Mouse (Mus musculus): ENCODE measurements at regions not wholly inside any gene's neighbourhood (a gene's known extent, or its start where the extent isn't known, plus 50 kb on each side); places are given as distances from the start of the nearest gene placed in this dataset.

DNA sequence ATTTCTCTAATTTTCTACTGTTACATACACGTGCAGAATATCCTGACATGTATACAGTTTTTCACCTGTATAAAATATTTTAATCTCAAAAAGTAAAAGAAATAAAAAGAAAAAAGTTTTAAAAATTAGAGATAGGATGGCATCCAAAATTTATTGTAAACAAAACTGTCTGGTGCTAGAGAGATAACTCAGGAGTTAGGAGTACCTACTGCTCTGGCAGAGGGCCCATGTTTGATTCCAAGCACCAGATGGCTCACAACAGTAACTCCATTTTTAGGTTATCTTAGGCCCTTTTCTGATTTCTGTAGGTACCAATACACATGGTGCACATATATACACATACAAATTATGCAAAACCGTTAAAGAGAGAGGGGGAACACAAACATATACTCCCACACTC lies 320.0 kb upstream of the Klhl1 start:
- H3K4me1 ChIP-seq (replicated peaks), result no peaks in the 10 kb centered on the region
- no peak overlapping the region for H3K27ac ChIP-seq (replicated peaks)
- no peak overlapping the region for H3K9ac ChIP-seq
- no peak for ATAC-seq (ENCODE audit: low FRiP score, low read depth)
- H3K4me3 ChIP-seq, result no peak overlapping the region
- no peak overlapping the region for H3K4me2 ChIP-seq
- no peaks in the 10 kb centered on the region for H3K9me3 ChIP-seq
- no peaks in the 10 kb centered on the region for H3K36me3 ChIP-seq
- WGBS, result 88% methylated on average over 2 of the region's 2 CpGs
- H3K27me3 ChIP-seq, result no peaks in the 10 kb centered on the region

DNA sequence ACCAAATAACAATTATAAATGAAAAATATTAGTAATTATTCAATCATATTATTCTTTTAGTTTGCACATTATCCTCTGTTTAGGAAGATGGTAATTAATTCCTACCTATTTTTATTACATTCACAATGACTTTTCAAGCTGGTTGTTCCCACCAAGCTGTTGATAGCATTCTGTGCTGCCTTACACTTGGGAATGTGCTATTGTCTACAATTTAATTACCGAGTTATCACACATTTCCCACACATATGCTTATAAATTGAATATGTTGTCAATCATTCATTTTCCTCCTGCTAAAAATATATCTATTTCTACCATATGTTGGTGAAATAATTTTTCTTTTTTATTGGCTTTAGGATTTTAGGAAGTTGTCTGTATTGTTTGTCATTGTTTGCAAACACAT lies 306.2 kb upstream of the Klhl1 start:
- Histone ChIP-seq H3K4me3 (no peak overlapping the region), H3K27me3 (no peaks in the 10 kb centered on the region), H3K27ac (replicated peaks) (no peak overlapping the region), H3K9me3 (no peaks in the 10 kb centered on the region), H3K9ac (no peak overlapping the region), H3K36me3 (no peaks in the 10 kb centered on the region), H3K4me2 (no peak overlapping the region), H3K4me1 (replicated peaks) (no peaks in the 10 kb centered on the region)
- ATAC-seq (ENCODE audit: low FRiP score, low read depth), result no peak
- 79% methylated on average over 1 of the region's 1 CpGs for WGBS

DNA sequence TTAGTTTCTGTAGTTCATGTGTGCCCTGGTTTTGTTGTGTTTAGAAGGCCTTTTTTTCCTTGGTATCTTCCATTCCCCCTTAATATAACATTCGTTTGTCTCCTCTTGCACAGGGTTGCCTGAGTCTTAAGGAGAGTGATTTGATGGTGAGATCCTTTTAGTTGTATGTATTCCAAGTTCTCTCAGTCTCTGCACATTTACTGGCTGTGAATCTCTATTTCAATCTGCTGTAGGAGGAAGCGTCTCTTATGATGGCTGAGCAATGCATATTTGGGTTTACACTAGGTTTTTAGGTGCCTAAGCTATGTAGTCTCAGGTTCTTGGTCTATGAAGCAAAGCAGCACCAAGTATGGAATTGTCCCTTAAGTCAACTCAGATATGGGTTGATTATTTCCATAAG lies 296.8 kb upstream of the Klhl1 start:
- Histone ChIP-seq H3K9me3 (no peaks in the 10 kb centered on the region), H3K36me3 (no peaks in the 10 kb centered on the region), H3K27me3 (no peaks in the 10 kb centered on the region), H3K4me1 (replicated peaks) (no peaks in the 10 kb centered on the region), H3K27ac (replicated peaks) (no peak overlapping the region), H3K9ac (no peak overlapping the region), H3K4me2 (no peak overlapping the region), H3K4me3 (no peak overlapping the region)
- ATAC-seq (ENCODE audit: low FRiP score, low read depth), result no peak
- WGBS, result 90% methylated on average over 2 of the region's 2 CpGs

DNA sequence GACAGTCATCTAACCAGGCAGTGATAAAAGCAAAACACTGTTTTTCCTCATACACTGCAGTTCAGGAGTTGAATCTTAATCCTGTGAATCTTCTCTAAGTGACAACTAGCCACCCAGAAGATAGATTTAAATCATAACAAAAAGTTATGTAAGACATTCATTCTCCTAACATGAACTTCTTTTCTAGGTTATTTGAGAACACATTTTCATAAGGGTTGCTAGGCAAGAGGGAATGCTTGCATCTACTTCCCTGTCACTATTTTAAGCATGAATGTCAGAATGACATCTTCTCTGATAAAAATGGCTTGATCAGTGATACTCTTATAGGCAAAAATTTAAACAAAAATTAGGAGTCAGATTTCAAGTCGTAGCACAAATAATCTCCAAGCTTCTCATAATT lies 286.4 kb upstream of the Klhl1 start:
- Histone ChIP-seq H3K36me3 (no peaks in the 10 kb centered on the region), H3K9me3 (no peaks in the 10 kb centered on the region), H3K9ac (no peak overlapping the region), H3K27me3 (no peaks in the 10 kb centered on the region), H3K27ac (replicated peaks) (no peak overlapping the region), H3K4me2 (no peak overlapping the region), H3K4me1 (replicated peaks) (no peaks in the 10 kb centered on the region), H3K4me3 (no peak overlapping the region)
- WGBS, result 87% methylated on average over 1 of the region's 1 CpGs
- ATAC-seq (ENCODE audit: low FRiP score, low read depth), result no peak

DNA sequence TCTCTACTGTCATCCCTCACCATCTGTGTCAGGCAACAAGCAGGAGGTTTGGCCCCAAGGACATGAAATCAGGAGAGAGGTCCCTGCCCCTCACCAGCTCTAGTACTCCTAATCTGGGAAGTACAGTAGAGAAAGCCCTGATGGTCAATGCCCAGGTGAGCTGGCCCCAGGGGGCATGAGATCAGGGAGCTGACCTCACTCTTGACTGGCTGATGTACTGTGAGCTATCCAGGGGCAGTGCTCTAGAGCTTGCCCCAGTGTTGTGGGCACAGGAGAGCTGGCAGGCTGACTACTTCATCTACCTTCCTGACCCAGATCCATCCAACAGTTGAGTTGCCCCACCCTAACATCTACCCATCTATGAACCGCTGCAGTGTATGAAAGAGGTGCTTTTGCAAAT lies 275.9 kb upstream of the Klhl1 start:
- no peak for ATAC-seq (ENCODE audit: low FRiP score, low read depth)
- WGBS, result 93% methylated on average over 1 of the region's 1 CpGs

DNA sequence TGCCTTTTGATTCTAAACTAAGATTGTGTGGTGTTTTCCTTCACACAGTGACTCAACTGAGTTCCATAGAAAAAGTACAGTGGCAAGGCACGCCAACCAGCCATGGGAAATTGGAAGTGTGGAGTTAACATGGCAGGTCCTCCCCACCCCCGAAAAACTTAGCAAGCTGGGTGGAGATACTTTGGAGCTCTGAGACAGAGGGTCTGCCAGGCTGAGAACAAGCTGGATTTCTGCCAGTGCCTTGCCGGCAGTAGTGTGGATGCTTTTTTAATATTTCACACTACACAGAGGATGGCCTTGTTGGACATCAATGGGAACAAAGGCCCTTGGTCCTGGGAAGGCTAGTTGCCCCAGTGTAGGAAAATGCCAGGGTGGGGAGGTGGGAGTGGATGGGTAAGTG lies 269.0 kb upstream of the Klhl1 start:
- no peaks in the 10 kb centered on the region for H3K36me3 ChIP-seq
- ATAC-seq (ENCODE audit: low FRiP score, low read depth), result no peak
- no peaks in the 10 kb centered on the region for H3K9me3 ChIP-seq
- H3K9ac ChIP-seq, result no peak overlapping the region
- H3K4me1 ChIP-seq (replicated peaks), result no peaks in the 10 kb centered on the region
- H3K4me3 ChIP-seq, result no peak overlapping the region
- no peaks in the 10 kb centered on the region for H3K27me3 ChIP-seq
- no peak overlapping the region for H3K27ac ChIP-seq (replicated peaks)
- 79% methylated on average over 3 of the region's 3 CpGs for WGBS
- H3K4me2 ChIP-seq, result no peak overlapping the region

More for the DNA sequence above, 275.9 kb upstream of the Klhl1 start:
- H3K27ac ChIP-seq (replicated peaks), result no peak overlapping the region
- no peaks in the 10 kb centered on the region for H3K4me1 ChIP-seq (replicated peaks)
- H3K9ac ChIP-seq, result no peak overlapping the region
- no peak overlapping the region for H3K4me2 ChIP-seq
- H3K36me3 ChIP-seq, result no peaks in the 10 kb centered on the region
- no peaks in the 10 kb centered on the region for H3K9me3 ChIP-seq
- H3K27me3 ChIP-seq, result no peaks in the 10 kb centered on the region
- no peak overlapping the region for H3K4me3 ChIP-seq

DNA sequence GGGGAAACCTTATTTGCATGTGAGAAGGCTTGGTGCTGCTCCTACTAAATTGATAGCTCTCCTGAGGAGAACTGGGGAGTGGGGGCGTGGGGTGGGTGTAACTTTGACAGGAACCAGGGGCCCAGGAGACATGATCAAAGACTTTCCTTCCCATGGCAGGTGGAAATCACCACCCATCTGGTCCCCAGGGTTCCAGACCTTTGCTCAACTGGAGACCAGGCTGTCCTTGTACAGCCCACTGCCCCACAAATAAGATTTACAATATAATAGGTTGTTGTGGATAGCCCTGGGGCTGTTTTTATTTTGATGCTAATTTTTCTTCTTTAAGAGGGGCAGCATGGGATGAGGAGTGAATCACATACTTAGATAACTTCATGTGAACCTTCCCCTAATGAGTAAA lies 268.4 kb upstream of the Klhl1 start:
- Histone ChIP-seq H3K4me1 (replicated peaks) (no peaks in the 10 kb centered on the region), H3K27me3 (no peaks in the 10 kb centered on the region), H3K4me3 (no peak overlapping the region), H3K9ac (no peak overlapping the region), H3K9me3 (no peaks in the 10 kb centered on the region), H3K4me2 (no peak overlapping the region), H3K27ac (replicated peaks) (no peak overlapping the region), H3K36me3 (no peaks in the 10 kb centered on the region)
- no peak for ATAC-seq (ENCODE audit: low FRiP score, low read depth)
- 43% methylated on average over 1 of the region's 1 CpGs for WGBS

DNA sequence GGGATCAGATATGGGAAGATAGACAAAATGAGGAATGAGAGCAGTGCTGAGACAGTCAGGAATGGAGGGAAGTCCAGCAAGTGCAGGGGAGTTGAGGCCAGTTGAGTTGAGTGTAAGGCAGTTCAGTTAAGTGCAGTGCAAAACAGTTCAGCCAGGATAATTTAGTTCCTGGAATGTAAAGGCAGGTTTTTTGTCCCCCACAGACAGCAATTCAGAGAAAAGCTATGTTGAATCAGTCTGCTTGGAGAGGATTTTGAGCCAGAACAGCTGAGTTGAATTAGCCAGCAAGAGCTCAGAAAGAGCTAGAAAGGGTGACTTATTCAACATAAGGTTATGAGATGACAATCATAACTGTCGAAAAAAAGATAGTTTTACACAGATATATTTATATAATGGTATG lies 256.9 kb upstream of the Klhl1 start:
- H3K4me1 ChIP-seq (replicated peaks), result no peaks in the 10 kb centered on the region
- H3K4me3 ChIP-seq, result no peak overlapping the region
- H3K9ac ChIP-seq, result no peak overlapping the region
- no peaks in the 10 kb centered on the region for H3K36me3 ChIP-seq
- no peak overlapping the region for H3K4me2 ChIP-seq
- 65% methylated on average over 1 of the region's 1 CpGs for WGBS
- H3K27ac ChIP-seq (replicated peaks), result no peak overlapping the region
- H3K9me3 ChIP-seq, result no peaks in the 10 kb centered on the region
- ATAC-seq (ENCODE audit: low FRiP score, low read depth), result no peak
- no peaks in the 10 kb centered on the region for H3K27me3 ChIP-seq

DNA sequence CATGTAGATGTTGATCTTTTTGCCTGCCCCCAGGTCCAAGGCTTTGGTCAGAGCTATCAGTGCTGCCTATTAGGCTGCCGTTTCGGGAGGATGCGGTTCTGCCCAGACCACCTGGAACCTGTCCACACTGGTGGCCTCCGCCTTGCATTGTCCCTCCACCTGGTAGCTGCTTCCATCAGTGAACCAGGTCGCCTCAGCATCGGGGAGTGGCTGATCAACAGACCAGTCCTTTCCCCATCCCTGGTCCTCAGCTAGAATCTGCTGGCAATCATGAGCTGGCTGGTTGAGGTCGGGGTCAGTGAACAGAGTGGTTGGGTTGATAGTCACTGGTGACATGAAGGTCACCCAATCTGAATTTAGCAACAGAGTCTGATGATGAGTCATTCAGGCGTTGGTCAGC lies 241.7 kb upstream of the Klhl1 start:
- no peaks in the 10 kb centered on the region for H3K9me3 ChIP-seq

DNA sequence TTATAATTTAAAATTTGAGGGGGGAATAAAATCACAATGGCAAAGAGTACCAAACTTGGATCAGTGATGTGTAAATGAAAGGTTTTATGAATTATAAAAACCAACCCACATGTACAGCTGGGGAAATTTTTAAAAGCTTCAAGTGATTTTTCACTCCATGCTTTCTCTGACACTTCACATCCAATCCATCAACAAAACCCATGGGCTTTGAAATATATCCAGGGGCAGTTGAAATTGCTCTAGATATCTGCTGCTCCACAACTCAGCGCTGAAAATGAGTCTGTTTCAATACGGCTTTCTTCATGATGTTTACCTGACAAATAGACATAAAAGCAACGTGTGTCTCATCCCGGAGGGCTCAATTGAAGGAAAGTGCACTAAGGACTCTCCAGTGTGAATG lies 214.3 kb upstream of the Klhl1 start:
- H3K9me3 ChIP-seq, result no peaks in the 10 kb centered on the region
- no peaks in the 10 kb centered on the region for H3K27me3 ChIP-seq
- 69% methylated on average over 4 of the region's 4 CpGs for WGBS
- H3K4me1 ChIP-seq (replicated peaks), result no peaks in the 10 kb centered on the region
- no peak for ATAC-seq (ENCODE audit: low FRiP score, low read depth)
- no peak overlapping the region for H3K4me2 ChIP-seq
- no peak overlapping the region for H3K27ac ChIP-seq (replicated peaks)
- no peaks in the 10 kb centered on the region for H3K36me3 ChIP-seq
- no peak overlapping the region for H3K4me3 ChIP-seq
- H3K9ac ChIP-seq, result no peak overlapping the region

More for the DNA sequence above, 241.7 kb upstream of the Klhl1 start:
- H3K4me1 ChIP-seq (replicated peaks), result no peaks in the 10 kb centered on the region
- no peak overlapping the region for H3K4me3 ChIP-seq
- H3K9ac ChIP-seq, result no peak overlapping the region
- no peaks in the 10 kb centered on the region for H3K36me3 ChIP-seq
- ATAC-seq (ENCODE audit: low FRiP score, low read depth), result no peak
- H3K27me3 ChIP-seq, result no peaks in the 10 kb centered on the region
- 93% methylated on average over 8 of the region's 8 CpGs for WGBS
- H3K4me2 ChIP-seq, result no peak overlapping the region
- H3K27ac ChIP-seq (replicated peaks), result no peak overlapping the region

DNA sequence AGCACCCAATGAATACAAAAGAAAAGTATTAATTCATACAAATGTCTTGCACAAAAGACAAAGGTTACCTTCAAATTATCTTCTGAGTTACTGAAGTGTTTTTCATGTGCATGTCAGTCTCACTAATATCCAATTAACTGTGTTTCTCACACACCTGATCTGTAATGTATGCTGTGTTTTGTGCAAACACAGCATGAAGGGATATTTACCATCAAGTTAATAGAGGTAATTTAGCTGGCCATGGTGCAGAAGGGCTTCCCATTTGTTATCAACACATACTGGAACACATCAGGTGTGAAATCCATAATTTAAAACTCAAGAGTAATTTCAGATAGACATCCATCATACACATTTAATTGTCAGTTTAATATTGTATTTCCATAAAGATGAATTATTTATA lies 178.2 kb upstream of the Klhl1 start:
- Histone ChIP-seq H3K4me1 (replicated peaks) (no peaks in the 10 kb centered on the region), H3K9ac (no peak overlapping the region), H3K36me3 (no peaks in the 10 kb centered on the region), H3K27me3 (no peaks in the 10 kb centered on the region), H3K4me2 (no peak overlapping the region), H3K4me3 (no peak overlapping the region), H3K27ac (replicated peaks) (no peak overlapping the region), H3K9me3 (no peaks in the 10 kb centered on the region)
- no peak for ATAC-seq (ENCODE audit: low FRiP score, low read depth)

DNA sequence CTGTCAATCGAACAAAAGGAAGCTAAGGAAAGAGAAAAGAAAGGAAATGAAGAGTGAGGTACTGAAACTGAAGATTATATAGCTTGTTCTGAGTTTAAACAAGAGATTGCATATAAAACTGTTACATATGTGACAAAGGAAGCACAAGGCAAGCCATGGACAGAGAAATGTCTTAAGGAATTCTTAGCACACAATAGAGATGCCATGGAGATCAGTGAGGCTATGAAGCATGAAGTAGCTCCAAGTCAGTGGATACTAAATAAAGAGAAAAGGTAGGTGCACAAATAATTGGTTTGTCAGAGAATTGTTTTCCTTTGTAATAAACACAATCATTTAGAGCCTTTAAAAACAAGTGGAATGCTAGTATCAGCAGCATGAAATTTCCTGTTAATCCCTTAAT lies 172.0 kb upstream of the Klhl1 start:
- H3K36me3 ChIP-seq, result no peaks in the 10 kb centered on the region
- H3K4me3 ChIP-seq, result no peak overlapping the region
- no peak overlapping the region for H3K9ac ChIP-seq
- H3K4me1 ChIP-seq (replicated peaks), result no peaks in the 10 kb centered on the region
- WGBS, result 72% methylated on average over 1 of the region's 1 CpGs
- H3K27me3 ChIP-seq, result no peaks in the 10 kb centered on the region
- ATAC-seq (ENCODE audit: low FRiP score, low read depth), result no peak
- H3K9me3 ChIP-seq, result no peaks in the 10 kb centered on the region
- no peak overlapping the region for H3K27ac ChIP-seq (replicated peaks)
- H3K4me2 ChIP-seq, result no peak overlapping the region

DNA sequence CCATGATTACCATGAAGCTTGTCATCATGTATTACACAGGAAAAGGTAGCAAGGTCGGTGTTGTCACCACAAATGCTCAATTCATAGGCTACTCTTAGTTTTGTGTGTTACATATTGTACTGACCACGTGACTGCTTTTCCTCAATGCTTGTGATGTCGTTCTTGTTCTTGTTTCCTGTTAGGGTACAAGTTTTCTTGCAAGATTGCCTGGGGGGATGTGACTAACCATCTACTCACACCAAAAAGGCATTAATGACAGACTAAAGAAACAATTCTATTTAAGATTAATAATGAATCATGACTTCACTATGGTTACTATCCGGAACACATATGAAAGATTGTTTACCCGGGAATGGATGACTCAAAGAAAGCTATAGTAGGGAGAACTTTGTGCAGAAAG lies 165.0 kb upstream of the Klhl1 start:
- no peak overlapping the region for H3K4me3 ChIP-seq
- no peaks in the 10 kb centered on the region for H3K27me3 ChIP-seq
- H3K9me3 ChIP-seq, result no peaks in the 10 kb centered on the region
- no peaks in the 10 kb centered on the region for H3K4me1 ChIP-seq (replicated peaks)
- H3K4me2 ChIP-seq, result no peak overlapping the region
- no peak overlapping the region for H3K9ac ChIP-seq
- H3K27ac ChIP-seq (replicated peaks), result no peak overlapping the region
- H3K36me3 ChIP-seq, result no peaks in the 10 kb centered on the region
- 83% methylated on average over 5 of the region's 5 CpGs for WGBS
- no peak for ATAC-seq (ENCODE audit: low FRiP score, low read depth)
